Comparison of ENCODE assay signal across 39 mouse cellular contexts in genomic region chr1:56685053-56685557, GRCm38 (mm10). TPM values are rescaled to one million over a fixed set of nuclear protein-coding genes. Genes with fewer than 3 reads are reported as not detected.
DNase-seq lines count a peak whose midpoint lies in the region; TF ChIP-seq lines count a peak whose summit lies in the region.
"Had no signal": no experiment of that assay in that cellular context is flagged by ENCODE, and none has a peak within 500 bp of the region (broad histone marks: within the 10 kb centered on the region; RNA-seq: fewer than 3 reads in every experiment).

No protein-coding gene starts in this region.

- TF ChIP-seq CTCF in embryonic fibroblast, embryonic 13.5 days (IDR thresholded peaks at IDR 0.05; ENCODE audit: borderline replicate concordance, insufficient read depth, low read length), result no peak

- no peak for TF ChIP-seq POLR2A in embryonic fibroblast, embryonic 13.5 days (IDR thresholded peaks at IDR 0.05; ENCODE audit: low read depth, low read length)

- H3K4me3 ChIP-seq in embryonic fibroblast, embryonic 13.5 days (ENCODE audit: insufficient read depth, low read length), result no peak overlapping the region
- H3K4me3 ChIP-seq: embryonic facial prominence, embryonic 10.5 days; embryonic facial prominence, embryonic 13.5 days; forebrain, embryonic 10.5 days; forebrain, embryonic 13.5 days; gastrocnemius, adult 2 months; heart, adult 2 months; heart, embryonic 10.5 days; heart, embryonic 13.5 days; hindbrain, embryonic 10.5 days; hindbrain, embryonic 13.5 days; intestine, embryonic 15.5 days had no signal

- 0 out of 2 replicates have a peak, but pooled peaks cover 2% of the 10 kb centered on the region for H3K4me1 ChIP-seq in embryonic fibroblast, embryonic 13.5 days (ENCODE audit: control insufficient read depth, insufficient read depth, low read length)
- H3K4me1 ChIP-seq: embryonic facial prominence, embryonic 10.5 days; embryonic facial prominence, embryonic 13.5 days; forebrain, embryonic 10.5 days; forebrain, embryonic 13.5 days; heart, embryonic 10.5 days; heart, embryonic 13.5 days; hindbrain, embryonic 10.5 days; hindbrain, embryonic 13.5 days; intestine, embryonic 15.5 days had no signal

- peak overlapping the region; percentile 84; the same call in 1 of the 2 replicates for H3K27ac ChIP-seq in embryonic fibroblast, embryonic 13.5 days (ENCODE audit: insufficient read depth, low read length)
- H3K27ac ChIP-seq: embryonic facial prominence, embryonic 10.5 days; embryonic facial prominence, embryonic 13.5 days; forebrain, embryonic 10.5 days; forebrain, embryonic 13.5 days; gastrocnemius, adult 2 months; heart, adult 2 months; heart, embryonic 10.5 days; heart, embryonic 13.5 days; hindbrain, embryonic 10.5 days; hindbrain, embryonic 13.5 days; intestine, embryonic 15.5 days had no signal

- peak; percentile 38 for DNase-seq in 3134 (ENCODE audit: extremely low read depth, insufficient read length, low spot score)
- peak; percentile 1 for DNase-seq in 416B (ENCODE audit: low read depth)
- peak; percentile 45 for DNase-seq in NIH3T3 (ENCODE audit: low read depth)
- DNase-seq in frontal cortex, postnatal 36 days (ENCODE audit: low spot score in 2 of 2), result no peak
- DNase-seq in gastrocnemius, postnatal 10 days, result no peak
- DNase-seq in heart, postnatal 4 days, result no peak
- DNase-seq: adrenal gland, adult 2 months; adrenal gland, postnatal 14 days; B cell, adult 2 months; cerebellum, adult 11-12 months; cerebellum, adult 8-10 months; cerebellum, postnatal 10 days; cerebellum, postnatal 36 days; embryo, embryonic 11 days; gastrocnemius, adult 2 months; gastrocnemius, postnatal 25 days; heart, adult 2 months; heart, postnatal 14 days; kidney, adult 11 months had no signal

RNA-seq across cellular contexts. Expression of gene Hsfy2, which starts 47.9 kb away (rescaled TPM):
- not detected in 2 replicates for polyA plus RNA-seq in embryonic fibroblast, embryonic 13.5 days (2011; ENCODE audit: insufficient read length, low read depth, missing spikeins)
- total RNA-seq in gastrocnemius, postnatal 10 days (2021), result not detected
- total RNA-seq in heart, postnatal 4 days (2021), result not detected
- total RNA-seq: adrenal gland, adult 2 months; adrenal gland, postnatal 14 days; adrenal gland, postnatal 4 days; gastrocnemius, adult 2 months; gastrocnemius, postnatal 25 days; granulocyte monocyte progenitor cell, adult 5-6 weeks; heart, adult 2 months; heart, postnatal 14 days; MEL had no signal
- polyA plus RNA-seq: adrenal gland, adult 2 months; brain, embryonic 14.5 days; CD4-positive, CD25-positive, alpha-beta regulatory T cell, adult 4 months; cortical plate, adult 2 months; embryonic facial prominence, embryonic 10.5 days; embryonic facial prominence, embryonic 13.5 days; forebrain, embryonic 10.5 days; forebrain, embryonic 13.5 days; forebrain, embryonic 16.5 days; heart, embryonic 10.5 days; heart, embryonic 13.5 days; heart, embryonic 16.5 days; hindbrain, embryonic 10.5 days; hindbrain, embryonic 13.5 days; hindbrain, embryonic 16.5 days; intestine, embryonic 15.5 days; Patski had no signal

Comparison
In these comparisons a context has a peak if more than half of its experiments do, and no peak if none do; other contexts are left out.
1. DNase-seq: peak in 3134 (single experiment), 416B (single experiment) and NIH3T3 (single experiment); none in frontal cortex, postnatal 36 days (0 of 2), gastrocnemius, postnatal 10 days (single experiment) and heart, postnatal 4 days (single experiment).